Mouse (Mus musculus) ES-Bruce4 (cell line): ENCODE measurements at regions not wholly inside any gene's neighbourhood (a gene's known extent, or its start where the extent isn't known, plus 50 kb on each side); places are given as distances from the start of the nearest gene placed in this dataset.

ENCODE experiments used
- H3K27ac ChIP-seq: 2 replicates; pipeline ENCODE4 v1.5.1; 2012; ENCODE audit warnings: low read length, inconsistent platforms; ENCODE audit not compliant: insufficient read depth
- H3K27me3 ChIP-seq: 2 replicates; pipeline ENCODE4 v1.6.1; 2012; ENCODE audit warnings: mild to moderate bottlenecking, low read length, inconsistent platforms; ENCODE audit not compliant: control insufficient read depth, poor library complexity, insufficient read depth, severe bottlenecking
- H3K36me3 ChIP-seq: 2 replicates; pipeline ENCODE4 v1.6.1; 2012; ENCODE audit warnings: inconsistent platforms, mild to moderate bottlenecking, low read length, moderate library complexity; ENCODE audit not compliant: control insufficient read depth, poor library complexity, insufficient read depth, severe bottlenecking
- H3K4me1 ChIP-seq: one replicate; pipeline ENCODE4 v1.8.1; 2011; ENCODE audit warnings: low read length; ENCODE audit not compliant: control insufficient read depth, insufficient read depth
- H3K4me3 ChIP-seq: 2 replicates; pipeline ENCODE4 v1.5.1; 2011; ENCODE audit warnings: low read depth, mild to moderate bottlenecking, low read length
- H3K9ac ChIP-seq: 2 replicates; pipeline ENCODE4 v1.6.1; 2012; ENCODE audit warnings: low read depth, mild to moderate bottlenecking, inconsistent platforms; ENCODE audit not compliant: poor library complexity, severe bottlenecking
- H3K9me3 ChIP-seq: replicated peaks from 2 replicates; pipeline ENCODE4 v1.6.1; 2012; ENCODE audit warnings: mild to moderate bottlenecking, low read length, inconsistent platforms; ENCODE audit not compliant: control insufficient read depth, poor library complexity, insufficient read depth, severe bottlenecking
- CTCF ChIP-seq: IDR thresholded peaks from one replicate; pipeline ENCODE4 v1.8.1; 2011; ENCODE audit warnings: low read depth, low read length
- EP300 ChIP-seq: IDR thresholded peaks from 2 replicates; pipeline ENCODE4 v1.6.1; 2011; ENCODE audit warnings: low read depth, low read length; ENCODE audit not compliant: insufficient read depth
- POLR2A ChIP-seq: IDR thresholded peaks from one replicate; pipeline ENCODE4 v1.8.1; 2011; ENCODE audit warnings: low read length; ENCODE audit not compliant: insufficient read depth

- Histone ChIP-seq H3K27ac (no peak overlapping the region), H3K27me3 (no peaks in the 10 kb centered on the region), H3K4me3 (no peak overlapping the region), H3K9me3 (no peaks in the 10 kb centered on the region), H3K4me1 (no peaks in the 10 kb centered on the region), H3K9ac (no peak overlapping the region), H3K36me3 (no peaks in the 10 kb centered on the region)
- TF ChIP-seq CTCF (no peak), EP300 (no peak), POLR2A (no peak)
Observed at GRCm38 (mm10) chr7:69820570-69820969, 546.0 kb downstream of the Nr2f2 start.

- no peaks in the 10 kb centered on the region for H3K27me3 ChIP-seq
- H3K9ac ChIP-seq = no peak overlapping the region
- no peaks in the 10 kb centered on the region for H3K4me1 ChIP-seq
Observed at GRCm38 (mm10) chr7:69812301-69812700, 554.2 kb downstream of the Nr2f2 start.

GRCm38 (mm10) chr7:69810873-69811272, 555.7 kb downstream of the Nr2f2 start:
- no peaks in the 10 kb centered on the region for H3K4me1 ChIP-seq
- H3K9ac ChIP-seq = no peak overlapping the region
- H3K9me3 ChIP-seq = no peaks in the 10 kb centered on the region
- H3K36me3 ChIP-seq = no peaks in the 10 kb centered on the region
- H3K27ac ChIP-seq = no peak overlapping the region
- H3K4me3 ChIP-seq = no peak overlapping the region
- TF ChIP-seq CTCF = no peak
- TF ChIP-seq EP300 = no peak
- TF ChIP-seq POLR2A = no peak
- no peaks in the 10 kb centered on the region for H3K27me3 ChIP-seq

More at GRCm38 (mm10) chr7:69812301-69812700, 554.2 kb downstream of the Nr2f2 start:
- no peak overlapping the region for H3K27ac ChIP-seq
- no peak overlapping the region for H3K4me3 ChIP-seq
- no peaks in the 10 kb centered on the region for H3K36me3 ChIP-seq
- TF ChIP-seq EP300 (no peak), POLR2A (no peak), CTCF (no peak)
- no peaks in the 10 kb centered on the region for H3K9me3 ChIP-seq

- TF ChIP-seq CTCF (no peak), POLR2A (no peak), EP300 (no peak)
- H3K9ac ChIP-seq = no peak overlapping the region
- H3K4me1 ChIP-seq = no peaks in the 10 kb centered on the region
- no peak overlapping the region for H3K4me3 ChIP-seq
- no peak overlapping the region for H3K27ac ChIP-seq
- no peaks in the 10 kb centered on the region for H3K9me3 ChIP-seq
- H3K36me3 ChIP-seq = no peaks in the 10 kb centered on the region
- no peaks in the 10 kb centered on the region for H3K27me3 ChIP-seq
Observed at GRCm38 (mm10) chr7:69807220-69807619, 559.3 kb downstream of the Nr2f2 start.

- Histone ChIP-seq H3K4me3 (no peak overlapping the region), H3K9me3 (no peaks in the 10 kb centered on the region), H3K27me3 (no peaks in the 10 kb centered on the region), H3K9ac (no peak overlapping the region), H3K4me1 (no peaks in the 10 kb centered on the region), H3K27ac (no peak overlapping the region), H3K36me3 (no peaks in the 10 kb centered on the region)
- TF ChIP-seq CTCF (no peak), EP300 (no peak), POLR2A (no peak)
Observed at GRCm38 (mm10) chr7:69770980-69771348, 595.6 kb downstream of the Nr2f2 start.

- no peaks in the 10 kb centered on the region for H3K27me3 ChIP-seq
- no peak overlapping the region for H3K27ac ChIP-seq
- no peaks in the 10 kb centered on the region for H3K4me1 ChIP-seq
- no peaks in the 10 kb centered on the region for H3K9me3 ChIP-seq
- no peak overlapping the region for H3K9ac ChIP-seq
- no peak for TF ChIP-seq CTCF
- no peak for TF ChIP-seq POLR2A
- no peak for TF ChIP-seq EP300
- H3K4me3 ChIP-seq = no peak overlapping the region
- H3K36me3 ChIP-seq = no peaks in the 10 kb centered on the region
Observed at GRCm38 (mm10) chr7:69770313-69770979, 596.1 kb downstream of the Nr2f2 start.
